Mouse (Mus musculus): Measurements from ENCODE around the gene Cdk6. TPM values are rescaled to one million over a fixed set of nuclear protein-coding genes. Genes with fewer than 3 reads are reported as not detected.

The Cdk6 gene
- 40.8 TPM for polyA plus RNA-seq (2017; shearing (Covaris generic))

DNA sequence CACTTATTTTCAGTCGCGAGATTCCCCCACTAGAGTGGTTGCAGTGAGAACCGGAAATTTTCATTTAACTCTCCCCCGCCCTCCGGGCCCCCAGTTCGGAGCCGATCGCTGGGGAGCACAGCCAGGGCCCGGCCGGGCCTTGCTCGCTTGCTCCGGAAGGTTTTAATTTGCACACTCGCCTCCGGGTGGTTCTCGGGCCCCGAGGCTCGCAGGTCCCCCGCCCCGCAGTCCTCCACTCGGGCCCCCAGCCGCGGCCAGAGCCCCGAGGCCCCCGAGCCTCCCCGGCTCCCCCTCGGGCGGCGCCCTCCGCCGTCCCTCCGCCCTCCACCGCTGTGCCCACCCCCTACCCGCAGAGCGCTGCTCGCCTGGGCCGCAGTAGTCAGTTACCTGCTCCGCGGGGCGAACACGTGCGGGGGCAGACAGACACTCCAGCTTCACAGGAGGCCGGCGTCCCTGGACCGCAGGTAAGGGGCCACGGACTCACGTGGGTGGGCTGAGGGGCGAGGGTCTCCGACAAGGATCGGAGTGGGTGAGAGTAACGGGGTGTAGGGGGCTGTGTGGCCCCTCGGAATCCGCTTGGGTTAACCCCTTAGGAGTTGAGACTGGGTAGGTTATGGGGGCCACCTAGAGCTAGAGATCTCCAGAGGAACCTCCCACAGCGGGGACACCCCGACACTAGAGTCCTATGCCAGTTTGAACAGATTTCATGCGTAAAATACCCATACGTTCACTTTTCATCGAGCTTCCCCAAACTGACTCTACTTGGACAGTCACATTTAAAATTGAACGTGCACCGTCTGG, at the start of gene Cdk6:
Gene Cdk6 (plus strand): TSS at position 375 of the 801 bp plus-strand sequence.

DNA sequence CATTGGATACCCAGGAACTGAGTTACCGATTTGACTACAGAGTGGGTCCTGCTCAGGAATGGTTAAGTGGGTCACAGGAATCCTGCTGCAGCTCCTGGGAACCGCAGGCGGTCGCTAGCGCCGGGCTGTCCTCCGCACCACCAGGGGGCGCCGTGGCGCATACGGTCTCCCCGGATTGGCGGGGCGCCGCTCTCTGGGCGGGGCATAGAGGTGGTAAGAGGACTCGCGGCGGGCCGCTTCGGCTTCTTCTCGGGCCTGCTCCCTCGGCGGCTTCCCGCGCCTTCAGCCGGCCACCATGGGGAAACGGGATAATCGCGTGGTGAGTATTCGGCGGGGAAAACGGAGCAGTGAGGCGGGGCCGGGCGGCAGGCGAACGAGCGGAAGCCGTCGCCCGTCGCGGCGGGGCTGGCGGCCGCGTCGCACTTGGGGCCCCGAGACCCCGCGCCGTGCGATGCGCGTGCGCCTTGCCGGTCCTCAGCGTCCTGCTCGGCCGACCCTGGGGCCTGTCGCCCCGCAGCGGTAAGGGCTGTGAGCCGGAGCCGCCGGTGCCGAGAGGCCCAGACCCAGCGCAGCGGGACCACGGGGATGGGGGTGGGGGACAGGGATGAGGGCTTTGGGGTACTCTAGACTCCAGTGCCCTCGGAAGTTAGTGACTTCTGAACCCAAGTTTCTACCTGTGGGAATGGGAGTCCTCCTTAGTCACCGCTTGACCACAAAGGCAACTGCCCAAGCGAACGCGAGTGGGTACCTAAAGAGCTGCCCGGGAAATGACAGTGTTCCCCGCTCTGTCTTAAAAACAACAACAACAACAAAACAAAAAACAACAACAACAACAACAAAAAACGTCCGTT, 202.6 kb downstream of the Cdk6 start, which contains the start of gene Fam133b:
Gene Fam133b (plus strand): TSS at position 205 of the 851 bp plus-strand sequence.

DNA sequence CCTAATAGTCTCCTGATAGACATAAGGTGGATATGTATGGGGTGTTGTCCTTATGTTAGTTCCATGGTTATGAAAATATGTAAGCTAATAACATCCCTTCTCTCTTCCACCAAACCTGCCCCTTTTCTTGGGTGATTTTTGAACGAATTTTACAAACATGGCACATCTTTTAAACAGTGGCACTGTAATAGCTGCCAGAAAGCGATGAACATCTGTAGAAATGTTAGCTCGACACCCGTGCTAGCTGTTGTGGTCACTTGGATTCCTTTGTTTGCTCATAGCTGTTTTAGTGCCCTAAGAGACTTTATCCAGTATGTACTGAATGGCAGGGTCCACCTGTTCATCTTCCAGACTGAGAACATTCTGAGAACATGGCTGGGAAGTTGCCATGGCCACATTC, 230.0 kb downstream of the Cdk6 start, which contains the start of gene 1700109H08Rik:
Gene 1700109H08Rik (plus strand): TSS at position 301 of the 400 bp plus-strand sequence.

Other genes with a start within 250 kb of the Cdk6 start
- gene Fam133b, start 202.3 kb downstream of the Cdk6 start, polyA plus RNA-seq (2017; shearing (Covaris generic)) = 29.6 TPM
- 3.3 TPM for gene 1700109H08Rik, start 230.1 kb downstream of the Cdk6 start, polyA plus RNA-seq (2017; shearing (Covaris generic))